Mouse (Mus musculus): ENCODE results near the gene Gmeb1.

The Gmeb1 gene

GRCm38 (mm10) chr4:132214847-132215246 lies 46.6 kb downstream of the Gmeb1 start:
- ChIA-PET POLR2A (interaction anchor here in 3 of 4 experiments (0.5 to 13.7 kb wide), 10 partner anchors 12 to 553 kb away, joined by 3 to 262 read pairs (median 3); partner anchors contain the start of gene Rpa2 (in 1 of the 3)), CTCF (interaction anchor here in 2 of 4 experiments (0.7 kb wide), 2 partner anchors 27 to 56 kb away, joined by 4 to 5 read pairs; no protein-coding TSS in a partner anchor)

GRCm38 (mm10) chr4:132211953-132212734 lies 49.3 kb downstream of the Gmeb1 start, which contains the start of gene Ythdf2:
Ythdf2 (minus strand) TSS chr4:132212303.
- ChIA-PET CTCF (interaction anchor here (0.5 to 1.5 kb wide), 32 partner anchors 8 to 565 kb away, joined by 3 to 7 read pairs (median 3); partner anchors contain the start of gene Gmeb1 (in 1 of the 4)), POLR2A (interaction anchor here (0.6 to 13.7 kb wide), 70 partner anchors 9 to 1069 kb away, joined by 3 to 262 read pairs (median 4); partner anchors contain the start of genes Srsf4 (in 3 of the 4), Taf12 (in 3 of the 4), Rab42 (in 2 of the 4) and Rcc1 (in 2 of the 4))

GRCm38 (mm10) chr4:132211091-132211942 lies 50.1 kb downstream of the Gmeb1 start:
- ChIA-PET POLR2A (interaction anchor here (0.6 to 13.7 kb wide), 70 partner anchors 8 to 1068 kb away, joined by 3 to 262 read pairs (median 4); partner anchors contain the start of genes Srsf4 (in 3 of the 4), Taf12 (in 3 of the 4), Rab42 (in 2 of the 4) and Rcc1 (in 2 of the 4)), CTCF (interaction anchor here (0.6 to 1.5 kb wide), 27 partner anchors 7 to 132 kb away, joined by 3 to 7 read pairs (median 4); partner anchors contain the start of gene Gmeb1 (in 1 of the 4))

GRCm38 (mm10) chr4:132210325-132210724 lies 51.1 kb downstream of the Gmeb1 start:
- ChIA-PET CTCF (no interaction called here), POLR2A (interaction anchor here (0.8 to 13.7 kb wide), 31 partner anchors 9 to 305 kb away, joined by 3 to 262 read pairs (median 4); partner anchors contain the start of genes Taf12 (in 2 of the 4) and Trnau1ap (in 2 of the 4))

GRCm38 (mm10) chr4:132209299-132209698 lies 52.1 kb downstream of the Gmeb1 start:
- ChIA-PET POLR2A (interaction anchor here in 3 of 4 experiments (0.8 to 13.7 kb wide), 20 partner anchors 10 to 336 kb away, joined by 3 to 262 read pairs (median 4); partner anchors contain the start of genes Srsf4 (in 1 of the 3), Taf12 (in 1 of the 3) and Trnau1ap (in 1 of the 3)), CTCF (no interaction called here)

GRCm38 (mm10) chr4:132207280-132207679 lies 54.1 kb downstream of the Gmeb1 start:
- CTCF ChIA-PET, result interaction anchor here in 1 of 4 experiments (0.6 kb wide), 1 partner anchor 196 kb away, joined by 6 read pairs; no protein-coding TSS in a partner anchor
- POLR2A ChIA-PET, result interaction anchor here (0.5 to 13.7 kb wide), 14 partner anchors 9 to 308 kb away, joined by 3 to 262 read pairs (median 4); partner anchors contain the start of gene Trnau1ap (in 1 of the 4)

- ChIA-PET CTCF (no interaction called here), POLR2A (interaction anchor here in 3 of 4 experiments (0.6 to 16.7 kb wide), 9 partner anchors 9 to 569 kb away, joined by 3 to 262 read pairs (median 3); partner anchors contain the start of genes Rpa2 (in 1 of the 3) and Ythdf2 (in 1 of the 3))
Measured at GRCm38 (mm10) chr4:132198771-132199170, 62.6 kb downstream of the Gmeb1 start.

GRCm38 (mm10) chr4:132198285-132198712 lies 63.1 kb downstream of the Gmeb1 start:
- CTCF ChIA-PET, result interaction anchor here in 1 of 4 experiments (1.1 kb wide), 1 partner anchor 17 kb away, joined by 3 read pairs; no protein-coding TSS in a partner anchor
- POLR2A ChIA-PET, result interaction anchor here in 2 of 4 experiments (1.0 to 16.7 kb wide), 8 partner anchors 10 to 94 kb away, joined by 3 to 262 read pairs (median 4); partner anchors contain the start of gene Ythdf2 (in 1 of the 2)

GRCm38 (mm10) chr4:132194975-132195374 lies 66.4 kb downstream of the Gmeb1 start:
- CTCF ChIA-PET, result interaction anchor here in 3 of 4 experiments (0.6 to 1.1 kb wide), 5 partner anchors 14 to 335 kb away, joined by 3 to 6 read pairs (median 3); no protein-coding TSS in a partner anchor
- POLR2A ChIA-PET, result interaction anchor here in 2 of 4 experiments (0.7 to 16.7 kb wide), 15 partner anchors 11 to 507 kb away, joined by 3 to 262 read pairs (median 4); partner anchors contain the start of genes Trnau1ap (in 2 of the 2) and Ythdf2 (in 1 of the 2)

- ChIA-PET POLR2A (interaction anchor here (0.5 to 16.7 kb wide), 32 partner anchors 8 to 333 kb away, joined by 3 to 262 read pairs (median 4); partner anchors contain the start of genes Trnau1ap (in 2 of the 4) and Ythdf2 (in 2 of the 4)), CTCF (interaction anchor here (0.5 to 1.4 kb wide), 10 partner anchors 10 to 324 kb away, joined by 3 to 13 read pairs (median 4); partner anchors contain the start of gene Ythdf2 (in 1 of the 4))
Measured at GRCm38 (mm10) chr4:132194373-132194772, 67.0 kb downstream of the Gmeb1 start.

- POLR2A ChIA-PET, result interaction anchor here (0.6 to 16.7 kb wide), 13 partner anchors 9 to 465 kb away, joined by 3 to 262 read pairs (median 3); partner anchors contain the start of gene Ythdf2 (in 1 of the 4)
- CTCF ChIA-PET, result interaction anchor here in 1 of 4 experiments (0.6 kb wide), 2 partner anchors 11 to 1292 kb away, joined by 4 read pairs; no protein-coding TSS in a partner anchor
Measured at GRCm38 (mm10) chr4:132187826-132188401, 73.5 kb downstream of the Gmeb1 start.

GRCm38 (mm10) chr4:132183162-132183561 lies 78.2 kb downstream of the Gmeb1 start:
- CTCF ChIA-PET, result interaction anchor here in 2 of 4 experiments (0.7 to 1.9 kb wide), 2 partner anchors 10 to 280 kb away, joined by 3 to 9 read pairs; partner anchors contain the start of gene Med18 (in 1 of the 2)
- POLR2A ChIA-PET, result interaction anchor here in 3 of 4 experiments (0.8 to 8.8 kb wide), 13 partner anchors 8 to 332 kb away, joined by 3 to 53 read pairs (median 6); partner anchors contain the start of gene Taf12 (in 1 of the 3)

- ChIA-PET POLR2A (interaction anchor here in 3 of 4 experiments (0.6 to 8.8 kb wide), 34 partner anchors 9 to 1491 kb away, joined by 3 to 53 read pairs (median 4); no protein-coding TSS in a partner anchor), CTCF (interaction anchor here (0.6 to 2.0 kb wide), 20 partner anchors 8 to 764 kb away, joined by 3 to 12 read pairs (median 5); partner anchors contain the start of gene Taf12 (in 1 of the 4))
Measured at GRCm38 (mm10) chr4:132181721-132182658, 79.4 kb downstream of the Gmeb1 start.

GRCm38 (mm10) chr4:132180710-132181109 lies 80.7 kb downstream of the Gmeb1 start:
- POLR2A ChIA-PET, result interaction anchor here (0.6 to 8.8 kb wide), 20 partner anchors 12 to 1049 kb away, joined by 3 to 53 read pairs (median 4); partner anchors contain the start of gene Ythdf2 (in 1 of the 4)
- CTCF ChIA-PET, result interaction anchor here (0.6 to 2.0 kb wide), 11 partner anchors 10 to 1184 kb away, joined by 3 to 9 read pairs (median 4); no protein-coding TSS in a partner anchor

- CTCF ChIA-PET, result interaction anchor here (0.6 to 3.1 kb wide), 58 partner anchors 10 to 645 kb away, joined by 3 to 28 read pairs (median 4); partner anchors contain the start of genes Epb41 (in 1 of the 4), Gm10300 (in 1 of the 4), Oprd1 (in 1 of the 4) and Rab42 (in 1 of the 4)
Measured at GRCm38 (mm10) chr4:132178630-132179059, 82.8 kb downstream of the Gmeb1 start.

More at GRCm38 (mm10) chr4:132178630-132179059, 82.8 kb downstream of the Gmeb1 start:
- POLR2A ChIA-PET, result interaction anchor here in 3 of 4 experiments (0.7 to 8.8 kb wide), 20 partner anchors 10 to 336 kb away, joined by 3 to 53 read pairs (median 4); partner anchors contain the start of gene Oprd1 (in 1 of the 3)
